10 mouse cellular contexts compared by ENCODE assay signal in the genomic region with DNA sequence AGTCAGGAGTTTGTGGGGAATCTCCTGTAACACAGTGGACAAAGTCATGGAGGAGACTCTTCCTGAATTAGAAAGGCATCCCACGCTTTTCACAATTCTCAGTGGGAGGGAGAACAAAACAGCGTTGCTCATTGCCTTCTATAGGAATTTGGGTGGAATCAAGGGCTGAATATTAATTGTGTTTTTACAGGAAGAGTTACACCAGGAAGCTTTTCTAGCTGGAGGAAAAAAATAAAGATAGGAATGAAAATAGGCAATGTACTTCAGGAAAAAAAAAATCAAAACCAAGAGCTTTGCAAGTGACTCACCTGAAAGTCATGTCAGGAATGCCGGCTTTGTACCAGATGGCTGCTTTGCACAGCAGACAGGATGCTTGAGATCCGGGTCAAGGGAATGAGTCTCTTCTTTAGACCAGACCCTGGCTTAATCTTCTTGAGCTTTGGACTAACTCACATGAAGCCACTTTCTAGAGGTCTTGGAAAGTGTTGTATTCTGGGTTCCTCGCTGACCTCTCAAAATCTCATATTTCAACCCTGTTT.
A peak's percentile ranks its signal among the peaks of the same experiment; 100 is the strongest.
DNase-seq lines count a peak whose midpoint lies in the region; ATAC-seq lines count a peak whose summit lies in the region.
"Had no signal": no experiment of that assay in that cellular context is flagged by ENCODE, and none has a peak within 500 bp of the region (broad histone marks: within the 10 kb centered on the region; RNA-seq: fewer than 3 reads in every experiment).

No protein-coding gene starts in this region.

- H3K4me3 ChIP-seq in embryonic facial prominence, embryonic 14.5 days (ENCODE audit: low read depth, low read length) = no peak overlapping the region
- H3K4me3 ChIP-seq in kidney, embryonic 15.5 days (replicated peaks) = no peak overlapping the region
- H3K4me3 ChIP-seq: stomach, embryonic 15.5 days had no signal

- no peaks in the 10 kb centered on the region for H3K4me1 ChIP-seq in embryonic facial prominence, embryonic 14.5 days (ENCODE audit: control insufficient read depth, insufficient read depth, low read length)
- peaks cover 12% of the 10 kb centered on the region for H3K4me1 ChIP-seq in kidney, embryonic 15.5 days
- H3K4me1 ChIP-seq: stomach, embryonic 15.5 days had no signal

- peak; percentile 57 for DNase-seq in adrenal gland, adult 2 months
- no peak for DNase-seq in adrenal gland, adult 8-10 months
- DNase-seq in 3134 (ENCODE audit: extremely low read depth, insufficient read length, low spot score) = peak; percentile 68
- DNase-seq in embryonic facial prominence, embryonic 14.5 days (ENCODE audit: low spot score) = peak; percentile 56
- DNase-seq in spleen, postnatal 14 days (ENCODE audit: low spot score in 2 of 2) = no peak
- DNase-seq: cerebellum, postnatal 10 days had no signal

- ATAC-seq in embryonic facial prominence, embryonic 14.5 days (ENCODE audit: low read depth) = no peak
- ATAC-seq in kidney, embryonic 15.5 days (replicated peaks; ENCODE audit: low FRiP score) = no peak
- ATAC-seq in megakaryocyte, adult 5-6 weeks (ENCODE audit: poor library complexity, severe bottlenecking) = no peak
- no peak for ATAC-seq in megakaryocyte progenitor cell, adult 5-6 weeks (replicated peaks; ENCODE audit: poor library complexity)

- H3K9me3 ChIP-seq in embryonic facial prominence, embryonic 14.5 days (ENCODE audit: control insufficient read depth, low read length) = no peaks in the 10 kb centered on the region
- H3K9me3 ChIP-seq in kidney, embryonic 15.5 days (replicated peaks) = no peaks in the 10 kb centered on the region
- H3K9me3 ChIP-seq: stomach, embryonic 15.5 days had no signal

- no peak overlapping the region for H3K27ac ChIP-seq in embryonic facial prominence, embryonic 14.5 days (replicated peaks; ENCODE audit: low read depth, low read length)
- peak overlapping the region; percentile 34; the same call in 1 of the 2 replicates for H3K27ac ChIP-seq in kidney, embryonic 15.5 days
- H3K27ac ChIP-seq: stomach, embryonic 15.5 days had no signal

- no peak overlapping the region for H3K9ac ChIP-seq in embryonic facial prominence, embryonic 14.5 days (ENCODE audit: low read depth, low read length)
- H3K9ac ChIP-seq in kidney, embryonic 15.5 days = no peak overlapping the region
- H3K9ac ChIP-seq: stomach, embryonic 15.5 days had no signal

- 55% methylated on average over 5 of the region's 5 CpGs for WGBS in embryonic facial prominence, embryonic 14.5 days
- WGBS in kidney, embryonic 15.5 days = 58% methylated on average over 5 of the region's 5 CpGs

- no peak overlapping the region for H3K4me2 ChIP-seq in embryonic facial prominence, embryonic 14.5 days (ENCODE audit: low read depth, low read length)
- no peak overlapping the region for H3K4me2 ChIP-seq in kidney, embryonic 15.5 days
- H3K4me2 ChIP-seq: stomach, embryonic 15.5 days had no signal

- H3K27me3 ChIP-seq in embryonic facial prominence, embryonic 14.5 days (replicated peaks; ENCODE audit: control insufficient read depth, insufficient read depth, low read length) = no peaks in the 10 kb centered on the region
- H3K27me3 ChIP-seq in kidney, embryonic 15.5 days = no peaks in the 10 kb centered on the region
- H3K27me3 ChIP-seq: stomach, embryonic 15.5 days had no signal

- H3K36me3 ChIP-seq in embryonic facial prominence, embryonic 14.5 days (ENCODE audit: control insufficient read depth, insufficient read depth, low read length) = no peaks in the 10 kb centered on the region
- no peaks in the 10 kb centered on the region for H3K36me3 ChIP-seq in kidney, embryonic 15.5 days
- H3K36me3 ChIP-seq: stomach, embryonic 15.5 days had no signal

Comparison
In these comparisons a context has a peak if more than half of its experiments do, and no peak if none do; other contexts are left out.
1. DNase-seq: peak in adrenal gland, adult 2 months (single experiment), 3134 (single experiment) and embryonic facial prominence, embryonic 14.5 days (single experiment); none in adrenal gland, adult 8-10 months (single experiment) and spleen, postnatal 14 days (0 of 2).